Mouse (Mus musculus) granulocyte monocyte progenitor cell, adult 5-6 weeks (primary cell): ENCODE measurements around the gene BB287469. TPM values are rescaled to one million over a fixed set of nuclear protein-coding genes. Genes with fewer than 3 reads are reported as not detected.
"Not testable (repeated sequence)": the region's sequence is repeated elsewhere in the genome, so short reads cannot be mapped to it uniquely, and the experiment has no call there.

Experiments
- ATAC-seq: replicated peaks from 2 replicates; pipeline ENCODE4 v1.8.0; 2016; ENCODE audit warnings: mild to moderate bottlenecking, moderate TSS enrichment, inconsistent platforms; ENCODE audit not compliant: poor library complexity, severe bottlenecking
- total RNA-seq, 2 experiments: library from RNA; stranded (forward) in 1 of 2; stranded (reverse) in 1 of 2; fragments of 200-712, 200-1000 nt in 1 of 2; fragments of >200 nt in 1 of 2; fragmentation: Nextera tagmentation in 1 of 2; gene quantifications; 2 replicates each; pipeline ENCODE4 v1.2.3; 2014 to 2017

BB287469 gene
- total RNA-seq (2014; fragmentation: Nextera tagmentation) (not detected in 2 replicates), total RNA-seq (2017) (not detected in 2 replicates)

GRCm38 (mm10) chr12:87816277-87816676 lies at the start of gene BB287469:
Gene BB287469, plus strand, starts transcription at chr12:87816577.
- ATAC-seq: not testable (repeated sequence)

GRCm38 (mm10) chr12:87775655-87776054 lies 40.7 kb upstream of the BB287469 start, which contains the start of gene Gm21319:
Gene Gm21319, minus strand, starts transcription at chr12:87775755.
- not testable (repeated sequence) for ATAC-seq

GRCm38 (mm10) chr12:87795212-87795611 lies 21.2 kb upstream of the BB287469 start, which contains the start of gene Gm21936:
Gene Gm21936, plus strand, starts transcription at chr12:87795512.
- not testable (repeated sequence) for ATAC-seq

- ATAC-seq: not testable (repeated sequence)
Measured at GRCm38 (mm10) chr12:87797971-87798370, 18.4 kb upstream of the BB287469 start.

GRCm38 (mm10) chr12:87842239-87842638 lies 25.9 kb downstream of the BB287469 start, which contains the start of gene Gm2001:
Gene Gm2001, minus strand, starts transcription at chr12:87842339.
- not testable (repeated sequence) for ATAC-seq

- ATAC-seq: not testable (repeated sequence)
Measured at GRCm38 (mm10) chr12:87850657-87851056, 34.3 kb downstream of the BB287469 start.

GRCm38 (mm10) chr12:87856067-87856466 lies 39.7 kb downstream of the BB287469 start:
- not testable (repeated sequence) for ATAC-seq

GRCm38 (mm10) chr12:87861740-87862692 lies 45.6 kb downstream of the BB287469 start:
- not testable (repeated sequence) for ATAC-seq

- not testable (repeated sequence) for ATAC-seq
Measured at GRCm38 (mm10) chr12:87863638-87864037, 47.3 kb downstream of the BB287469 start.

GRCm38 (mm10) chr12:87864048-87864447 lies 47.7 kb downstream of the BB287469 start:
- ATAC-seq: not testable (repeated sequence)

Other genes starting within 250 kb of the BB287469 start
- not detected in 2 replicates for gene Oog1, start 213.9 kb upstream of the BB287469 start, total RNA-seq (2014; fragmentation: Nextera tagmentation)
- not detected in 2 replicates for gene Oog1, start 213.9 kb upstream of the BB287469 start, total RNA-seq (2017)
- not detected in 2 replicates for gene Gm4027, start 197.7 kb upstream of the BB287469 start, total RNA-seq (2014; fragmentation: Nextera tagmentation)
- not detected in 2 replicates for gene Gm4027, start 197.7 kb upstream of the BB287469 start, total RNA-seq (2017)
- not detected in 2 replicates for gene Gm16381, start 172.0 kb upstream of the BB287469 start, total RNA-seq (2014; fragmentation: Nextera tagmentation)
- gene Gm16381, start 172.0 kb upstream of the BB287469 start, total RNA-seq (2017): not detected in 2 replicates
- gene Gm21319, start 40.8 kb upstream of the BB287469 start, total RNA-seq (2014; fragmentation: Nextera tagmentation): not detected in 2 replicates
- not detected in 2 replicates for gene Gm21319, start 40.8 kb upstream of the BB287469 start, total RNA-seq (2017)
- not detected in 2 replicates for gene Gm21936, start 21.1 kb upstream of the BB287469 start, total RNA-seq (2014; fragmentation: Nextera tagmentation)
- not detected in 2 replicates for gene Gm21936, start 21.1 kb upstream of the BB287469 start, total RNA-seq (2017)
- not detected in 2 replicates for gene Gm2001, start 25.8 kb downstream of the BB287469 start, total RNA-seq (2014; fragmentation: Nextera tagmentation)
- gene Gm2001, start 25.8 kb downstream of the BB287469 start, total RNA-seq (2017): not detected in 2 replicates
- gene Gm2016, start 57.5 kb downstream of the BB287469 start, total RNA-seq (2014; fragmentation: Nextera tagmentation): not detected in 2 replicates
- not detected in 2 replicates for gene Gm2016, start 57.5 kb downstream of the BB287469 start, total RNA-seq (2017)
- gene Gm2022, start 78.8 kb downstream of the BB287469 start, total RNA-seq (2014; fragmentation: Nextera tagmentation): not detected in 2 replicates
- gene Gm2022, start 78.8 kb downstream of the BB287469 start, total RNA-seq (2017): not detected in 2 replicates
- gene Gm2035, start 103.3 kb downstream of the BB287469 start, total RNA-seq (2014; fragmentation: Nextera tagmentation): not detected in 2 replicates
- not detected in 2 replicates for gene Gm2035, start 103.3 kb downstream of the BB287469 start, total RNA-seq (2017)
- not detected in 2 replicates for gene Gm2042, start 137.5 kb downstream of the BB287469 start, total RNA-seq (2014; fragmentation: Nextera tagmentation)
- gene Gm2042, start 137.5 kb downstream of the BB287469 start, total RNA-seq (2017): not detected in 2 replicates
- not detected in 2 replicates for gene Gm2075, start 195.3 kb downstream of the BB287469 start, total RNA-seq (2014; fragmentation: Nextera tagmentation)
- not detected in 2 replicates for gene Gm2075, start 195.3 kb downstream of the BB287469 start, total RNA-seq (2017)
- not detected in 2 replicates for gene Gm6803, start 202.2 kb downstream of the BB287469 start, total RNA-seq (2014; fragmentation: Nextera tagmentation)
- gene Gm6803, start 202.2 kb downstream of the BB287469 start, total RNA-seq (2017): not detected in 2 replicates
- gene Gm2056, start 210.4 kb downstream of the BB287469 start, total RNA-seq (2014; fragmentation: Nextera tagmentation): not detected in 2 replicates
- gene Gm2056, start 210.4 kb downstream of the BB287469 start, total RNA-seq (2017): not detected in 2 replicates